Mouse (Mus musculus) left cerebral cortex, adult 11 months (tissue): ENCODE results near the gene Srpk2.
"Not testable (repeated sequence)": the region's sequence is repeated elsewhere in the genome, so short reads cannot be mapped to it uniquely, and the experiment has no call there.

Experiments
- DNase-seq: peaks from one replicate; pipeline ENCODE4 v3.0.0; 2022; ENCODE audit warnings: low spot score

Srpk2 gene

GRCm38 (mm10) chr5:23684517-23684916 is at the start of gene Srpk2:
Gene Srpk2 (minus strand): TSS chr5:23684617.
- no peak for DNase-seq

GRCm38 (mm10) chr5:23721956-23722355 is 37.5 kb upstream of the Srpk2 start:
- DNase-seq = no peak

GRCm38 (mm10) chr5:23718881-23719328 is 34.5 kb upstream of the Srpk2 start:
- DNase-seq = no peak

- no peak for DNase-seq
Measured at GRCm38 (mm10) chr5:23718182-23718534, 33.7 kb upstream of the Srpk2 start.

GRCm38 (mm10) chr5:23717469-23718181 is 33.2 kb upstream of the Srpk2 start:
- no peak for DNase-seq

- DNase-seq = no peak
Measured at GRCm38 (mm10) chr5:23713401-23714335, 29.3 kb upstream of the Srpk2 start.

- peak; percentile 27 for DNase-seq
Measured at GRCm38 (mm10) chr5:23712130-23713001, 27.9 kb upstream of the Srpk2 start.

GRCm38 (mm10) chr5:23711671-23712129 is 27.3 kb upstream of the Srpk2 start:
- peak; percentile 14 for DNase-seq

- DNase-seq = no peak
Measured at GRCm38 (mm10) chr5:23711244-23711643, 26.8 kb upstream of the Srpk2 start.

GRCm38 (mm10) chr5:23709661-23710060 is 25.2 kb upstream of the Srpk2 start:
- DNase-seq = no peak

GRCm38 (mm10) chr5:23706601-23707597 is 22.5 kb upstream of the Srpk2 start:
- DNase-seq = not testable (repeated sequence)

GRCm38 (mm10) chr5:23697457-23697856 is 13.0 kb upstream of the Srpk2 start:
- no peak for DNase-seq

- DNase-seq = no peak
Measured at GRCm38 (mm10) chr5:23683431-23683830, 986 bp downstream of the Srpk2 start.

- no peak for DNase-seq
Measured at GRCm38 (mm10) chr5:23679006-23679405, 5.4 kb downstream of the Srpk2 start.

GRCm38 (mm10) chr5:23677883-23678282 is 6.5 kb downstream of the Srpk2 start:
- DNase-seq = no peak

GRCm38 (mm10) chr5:23677072-23677453 is 7.4 kb downstream of the Srpk2 start:
- no peak for DNase-seq

GRCm38 (mm10) chr5:23676156-23677071 is 8.0 kb downstream of the Srpk2 start:
- DNase-seq = peak; percentile 16

GRCm38 (mm10) chr5:23675499-23676155 is 8.8 kb downstream of the Srpk2 start:
- DNase-seq = no peak
